Mouse (Mus musculus): ENCODE measurements around the gene Acacb.

Acacb gene

GRCm38 (mm10) chr5:114134091-114134534 is 12.2 kb upstream of the Acacb start:
- CTCF ChIA-PET: no interaction called here

- CTCF ChIA-PET: no interaction called here
Observed at GRCm38 (mm10) chr5:114135516-114135915, 10.8 kb upstream of the Acacb start.

GRCm38 (mm10) chr5:114137481-114138276 is 8.7 kb upstream of the Acacb start:
- CTCF ChIA-PET: interaction anchor here (0.7 kb wide), 1 partner anchor 1370 kb away, joined by 5 read pairs; no protein-coding TSS in a partner anchor

- CTCF ChIA-PET: interaction anchor here (0.7 kb wide), 1 partner anchor 1369 kb away, joined by 5 read pairs; no protein-coding TSS in a partner anchor
Observed at GRCm38 (mm10) chr5:114138277-114139164, 7.8 kb upstream of the Acacb start.

- CTCF ChIA-PET: no interaction called here
Observed at GRCm38 (mm10) chr5:114139175-114139574, 7.2 kb upstream of the Acacb start.

GRCm38 (mm10) chr5:114147043-114147972 is 973 bp downstream of the Acacb start:
- CTCF ChIA-PET: no interaction called here

- CTCF ChIA-PET: no interaction called here
Observed at GRCm38 (mm10) chr5:114152359-114153092, 6.2 kb downstream of the Acacb start.

- CTCF ChIA-PET: no interaction called here
Observed at GRCm38 (mm10) chr5:114153490-114153889, 7.2 kb downstream of the Acacb start.

- CTCF ChIA-PET: no interaction called here
Observed at GRCm38 (mm10) chr5:114154765-114155164, 8.4 kb downstream of the Acacb start.

GRCm38 (mm10) chr5:114155168-114155933 is 9.0 kb downstream of the Acacb start:
- CTCF ChIA-PET: no interaction called here

GRCm38 (mm10) chr5:114157236-114157635 is 10.9 kb downstream of the Acacb start:
- CTCF ChIA-PET: no interaction called here

GRCm38 (mm10) chr5:114161424-114161823 is 15.1 kb downstream of the Acacb start:
- CTCF ChIA-PET: no interaction called here

GRCm38 (mm10) chr5:114162106-114162815 is 15.9 kb downstream of the Acacb start:
- CTCF ChIA-PET: interaction anchor here (0.6 kb wide), 1 partner anchor 11 kb away, joined by 8 read pairs; no protein-coding TSS in a partner anchor

GRCm38 (mm10) chr5:114163117-114163696 is 16.9 kb downstream of the Acacb start:
- CTCF ChIA-PET: no interaction called here

GRCm38 (mm10) chr5:114170345-114170744 is 24.0 kb downstream of the Acacb start:
- CTCF ChIA-PET: no interaction called here

- CTCF ChIA-PET: interaction anchor here (0.6 kb wide), 2 partner anchors 11 to 311 kb away, joined by 6 to 8 read pairs; no protein-coding TSS in a partner anchor
Observed at GRCm38 (mm10) chr5:114172936-114173335, 26.6 kb downstream of the Acacb start.

- CTCF ChIA-PET: no interaction called here
Observed at GRCm38 (mm10) chr5:114173458-114173857, 27.1 kb downstream of the Acacb start.

- CTCF ChIA-PET: no interaction called here
Observed at GRCm38 (mm10) chr5:114173877-114174581, 27.7 kb downstream of the Acacb start.
